Mouse (Mus musculus): ENCODE measurements at regions not wholly inside any gene's neighbourhood (a gene's known extent, or its start where the extent isn't known, plus 50 kb on each side); places are given as distances from the start of the nearest gene placed in this dataset.
A peak's percentile ranks its signal among the peaks of the same experiment; 100 is the strongest.

DNA sequence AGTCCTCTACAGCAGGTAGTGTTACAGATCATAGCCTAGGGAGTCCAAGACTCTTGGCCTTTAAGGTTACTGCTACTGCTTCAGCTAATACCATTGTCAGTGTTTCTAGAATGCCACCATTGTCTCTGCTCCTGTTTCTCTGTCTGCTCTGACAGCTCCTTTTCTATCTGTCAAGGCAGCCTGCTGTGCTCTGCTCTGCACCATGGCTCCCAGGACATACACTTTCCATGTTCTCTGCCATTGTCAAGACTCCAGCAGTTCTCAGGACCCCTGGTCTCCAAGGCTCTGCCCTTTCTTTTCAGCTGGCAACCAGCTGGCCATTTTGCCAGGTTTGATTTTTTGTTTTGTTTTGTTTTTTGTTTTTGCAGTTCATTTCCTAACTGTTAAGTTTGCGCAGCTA, 208.7 kb downstream of the Otol1 start:
- DNase-seq = peak in 1 of 2 experiments; percentile 4

DNA sequence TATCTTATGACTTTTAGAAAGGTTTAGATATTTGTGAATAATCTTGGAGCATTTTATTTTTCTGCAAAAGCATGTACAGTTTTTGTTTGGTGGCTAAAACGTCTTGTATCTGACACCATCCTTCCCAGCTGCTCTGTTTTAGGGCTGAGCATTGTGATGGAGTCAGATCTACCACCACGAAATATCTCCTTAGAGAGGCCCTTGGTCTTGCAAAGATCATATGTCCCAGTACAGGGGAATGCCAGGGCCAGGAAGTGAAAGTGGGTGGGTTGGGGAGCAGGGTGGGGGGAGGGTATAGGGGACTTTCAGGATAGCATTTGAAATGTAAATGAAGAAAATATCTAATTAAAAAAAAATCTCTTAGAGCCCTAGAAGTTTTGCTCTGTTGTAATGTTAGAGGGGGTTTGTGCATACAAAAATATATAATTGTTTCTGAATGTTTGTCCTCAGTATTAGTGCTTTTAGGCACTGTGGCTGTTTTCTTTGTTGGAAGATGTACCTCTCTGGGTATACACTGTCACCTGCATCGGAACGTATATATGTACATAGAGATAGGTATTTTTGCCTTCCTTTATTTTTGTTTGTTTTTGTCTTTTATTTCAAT, 211.4 kb downstream of the Otol1 start:
- DNase-seq = no peak

DNA sequence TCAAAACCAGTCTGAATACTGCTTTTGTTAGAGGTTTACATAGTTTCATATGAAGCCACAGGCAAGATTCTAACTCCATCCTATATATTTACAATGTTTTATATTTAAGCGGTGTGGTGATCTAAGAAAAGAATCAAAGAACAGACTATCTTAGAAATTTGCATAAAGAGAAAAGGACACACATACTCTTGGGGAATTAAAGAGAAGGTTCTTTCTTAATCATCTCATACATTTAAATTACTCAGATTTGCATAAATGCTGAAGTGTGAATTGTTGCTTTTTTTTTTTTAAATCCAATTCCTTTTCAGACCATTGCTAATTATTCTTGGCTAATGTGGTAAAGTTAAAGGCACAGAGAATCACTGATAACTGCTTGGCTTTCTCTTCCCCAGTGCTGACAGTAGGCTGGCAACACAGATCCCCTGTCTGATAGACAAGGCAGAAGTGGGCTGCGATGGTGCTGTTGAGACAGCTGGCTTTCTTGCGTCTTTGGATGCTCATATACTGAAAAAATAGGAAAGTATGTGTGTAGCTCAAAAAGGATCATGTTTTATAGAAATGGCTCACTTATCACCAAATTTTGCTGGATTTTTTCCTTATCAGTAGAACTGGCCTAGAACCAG, 216.1 kb downstream of the Otol1 start:
- no peak for DNase-seq

DNA sequence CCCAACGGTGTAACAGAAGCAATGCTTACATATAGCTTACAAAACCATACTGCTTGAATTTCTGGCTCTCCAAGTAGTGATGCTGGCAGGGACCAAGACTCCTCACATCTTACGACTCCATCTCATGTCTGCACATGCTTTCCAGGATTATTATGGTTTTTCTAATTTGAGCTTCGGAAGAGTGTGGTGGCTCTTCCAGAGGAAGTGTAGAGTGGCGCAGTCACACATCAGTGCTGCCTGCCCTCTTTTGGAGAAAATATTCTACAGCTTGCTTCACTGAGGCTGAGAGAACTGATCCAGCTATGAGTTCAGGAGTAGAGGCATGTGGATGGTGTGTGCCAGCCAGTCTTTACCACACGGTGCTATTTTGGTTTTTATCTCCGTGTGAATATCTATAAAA, 217.4 kb downstream of the Otol1 start:
- no peak for DNase-seq

DNA sequence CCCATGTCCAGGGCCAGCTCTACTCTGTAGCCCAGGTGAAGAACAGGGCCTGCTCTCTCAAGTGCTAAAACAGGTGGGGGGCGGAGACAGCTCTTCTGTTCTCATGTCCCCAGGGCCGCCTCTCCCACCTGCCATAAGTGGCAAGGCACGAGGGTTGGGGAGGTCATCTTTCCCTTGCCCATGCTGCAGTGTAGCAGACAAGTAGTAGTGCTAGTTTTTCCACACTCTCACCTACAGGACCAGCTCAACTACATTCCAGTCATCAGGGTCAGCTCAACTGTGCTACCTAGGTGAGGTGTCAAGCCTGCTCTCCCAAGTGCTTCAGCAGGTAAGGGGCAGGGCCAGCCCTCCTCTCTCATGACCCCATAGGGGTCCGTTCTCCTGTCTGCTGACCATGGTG, 219.8 kb downstream of the Otol1 start:
- no peak for DNase-seq

DNA sequence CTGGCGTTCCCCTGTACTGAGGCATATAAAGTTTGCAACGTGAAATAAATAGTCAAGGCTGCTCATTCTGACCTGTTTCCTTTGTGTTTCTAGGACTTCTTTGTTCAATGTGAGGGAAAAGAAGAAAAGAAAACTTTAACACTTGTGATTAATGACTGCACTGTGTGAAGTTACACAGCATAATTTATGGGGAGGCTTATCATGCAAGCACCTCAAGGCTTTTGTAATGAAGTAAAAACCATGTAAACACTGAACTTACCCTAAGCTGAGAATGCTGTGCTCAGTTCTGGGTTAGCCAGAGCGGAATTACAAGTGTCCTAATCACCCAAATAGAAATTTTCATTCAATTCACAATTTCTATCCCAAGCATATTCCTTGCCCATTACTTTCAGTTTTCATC, 241.2 kb downstream of the Otol1 start:
- DNase-seq = no peak

DNA sequence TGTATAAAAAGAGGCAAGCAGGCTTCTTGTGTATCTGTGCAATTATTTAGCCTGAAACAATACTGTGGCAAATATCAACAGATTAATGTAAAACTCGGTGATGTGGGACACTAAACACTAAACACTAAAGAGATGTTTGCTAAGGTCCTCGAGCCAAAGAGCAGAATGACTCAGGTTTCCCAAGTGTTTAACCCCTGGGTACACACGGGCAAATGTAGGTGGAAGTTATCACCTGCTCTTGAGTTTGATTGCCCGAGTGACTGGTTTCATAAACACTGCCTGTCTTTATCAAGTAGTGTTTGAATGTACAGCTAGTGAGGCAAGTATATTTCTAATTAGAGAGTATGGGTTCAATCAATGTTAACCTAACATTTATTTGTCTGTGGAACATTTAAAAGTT, 242.5 kb downstream of the Otol1 start:
- DNase-seq = no peak

DNA sequence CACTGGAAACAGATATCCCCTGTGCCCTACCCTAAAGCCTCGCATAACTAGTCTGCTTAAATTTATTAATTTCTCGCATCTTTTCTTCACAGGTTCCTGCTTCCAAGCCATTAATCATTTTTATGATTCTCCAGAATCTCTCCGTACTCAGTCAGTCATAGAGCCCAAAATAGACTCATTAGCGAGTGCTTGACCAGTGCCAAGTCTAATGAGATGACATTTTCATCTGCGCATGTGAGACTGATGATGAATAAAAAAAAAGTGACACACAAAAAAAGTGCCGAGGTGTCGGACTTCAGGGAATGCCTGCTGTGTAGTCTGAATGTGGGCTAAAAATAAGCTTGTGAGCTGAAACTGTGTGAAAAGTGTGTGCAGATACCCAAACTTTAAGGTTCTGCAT, 243.3 kb downstream of the Otol1 start:
- no peak for DNase-seq

DNA sequence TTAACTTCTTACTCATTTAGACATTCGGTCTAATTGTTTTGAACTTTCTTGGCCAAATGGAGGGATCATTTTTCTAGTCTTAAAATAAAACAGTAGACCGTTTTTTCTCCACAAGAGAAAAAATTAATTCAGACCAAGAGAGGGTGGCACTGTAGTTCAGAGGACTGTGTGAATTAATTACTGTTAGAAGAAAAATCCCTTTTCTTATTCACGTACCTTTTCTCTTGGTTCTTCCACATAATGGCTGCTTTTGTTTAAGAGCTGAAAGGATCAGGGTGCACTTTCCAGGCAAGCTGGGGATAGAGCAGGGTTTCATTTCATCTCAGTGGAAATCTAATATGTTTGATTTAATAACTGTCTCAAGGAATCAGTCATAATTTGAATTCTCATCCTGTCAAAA, 255.9 kb downstream of the Otol1 start:
- no peak for DNase-seq

DNA sequence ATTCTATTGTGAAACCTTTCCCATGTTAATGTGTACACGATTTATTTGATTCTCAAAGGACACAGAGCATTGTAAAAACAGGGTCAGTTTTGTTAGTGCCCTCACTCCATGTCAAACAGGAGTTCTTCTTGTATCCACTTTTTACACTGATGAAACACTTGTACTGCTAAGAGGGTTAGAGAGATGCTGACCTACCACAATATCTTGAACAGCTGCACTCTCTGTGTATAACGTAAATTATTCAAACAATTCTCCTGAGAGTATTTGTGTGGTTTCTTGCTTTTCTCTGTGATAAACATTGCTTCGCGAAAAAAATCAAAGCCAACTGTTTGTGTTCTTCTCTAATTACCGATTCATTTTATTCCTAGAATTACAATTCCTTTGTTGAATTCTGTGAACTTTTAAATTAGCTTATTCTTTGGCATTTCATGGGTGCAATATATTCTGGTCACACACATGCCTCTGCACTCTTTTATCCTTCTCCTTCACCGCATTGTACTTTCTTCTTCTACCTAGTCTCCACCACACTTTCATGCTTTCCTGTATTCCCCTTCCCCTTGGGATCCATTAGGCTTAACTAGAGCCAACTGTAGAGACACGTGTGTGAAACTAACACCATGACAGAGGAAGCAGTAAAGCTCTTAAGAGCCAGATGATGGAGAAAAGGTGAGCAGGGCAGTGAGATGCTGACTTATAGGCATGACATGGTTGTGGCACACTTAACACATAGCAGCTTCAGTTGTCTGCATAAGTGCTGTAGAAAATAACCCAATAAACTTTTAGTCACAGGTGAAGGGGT, 281.4 kb downstream of the Otol1 start:
- no peak for DNase-seq

DNA sequence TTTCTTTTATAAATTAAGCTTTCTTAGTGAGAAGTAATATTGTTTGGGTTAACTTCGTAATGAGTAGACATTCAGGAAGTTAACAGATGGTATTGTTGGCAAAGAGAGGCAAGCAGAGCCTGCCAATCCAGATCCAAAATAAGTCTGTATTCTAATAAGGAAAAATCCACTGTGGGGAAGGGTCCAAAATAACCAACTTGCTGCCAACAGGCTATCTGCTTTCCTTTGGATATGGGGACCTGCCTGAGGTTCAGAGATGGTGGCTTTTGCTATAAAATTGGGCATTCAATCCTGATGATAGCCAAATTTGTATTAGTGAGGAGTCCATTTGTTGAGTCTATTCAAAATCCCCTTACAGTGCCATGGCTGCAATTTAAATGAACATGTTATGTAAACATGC, 300.1 kb downstream of the Otol1 start:
- DNase-seq = peak; percentile 85

DNA sequence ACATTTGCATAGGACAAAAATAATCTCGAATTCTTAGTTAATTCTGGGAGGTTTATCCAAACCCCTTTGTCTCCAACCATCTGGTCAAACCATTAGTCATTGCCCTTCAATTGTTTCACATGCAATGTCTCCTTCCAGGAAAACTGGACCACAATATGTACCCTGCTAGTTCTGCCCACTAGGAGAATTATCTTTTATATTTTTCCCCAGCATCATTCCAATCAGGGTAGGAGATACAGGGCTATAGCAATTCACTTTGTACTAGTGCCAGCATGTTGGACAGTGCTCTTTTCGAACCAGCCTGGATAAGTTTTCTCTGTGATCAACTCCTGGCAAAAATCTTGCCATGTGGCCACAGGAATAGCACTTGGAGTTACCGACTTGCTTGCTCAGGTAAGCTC, 300.6 kb downstream of the Otol1 start:
- DNase-seq = peak; percentile 49 to 54

DNA sequence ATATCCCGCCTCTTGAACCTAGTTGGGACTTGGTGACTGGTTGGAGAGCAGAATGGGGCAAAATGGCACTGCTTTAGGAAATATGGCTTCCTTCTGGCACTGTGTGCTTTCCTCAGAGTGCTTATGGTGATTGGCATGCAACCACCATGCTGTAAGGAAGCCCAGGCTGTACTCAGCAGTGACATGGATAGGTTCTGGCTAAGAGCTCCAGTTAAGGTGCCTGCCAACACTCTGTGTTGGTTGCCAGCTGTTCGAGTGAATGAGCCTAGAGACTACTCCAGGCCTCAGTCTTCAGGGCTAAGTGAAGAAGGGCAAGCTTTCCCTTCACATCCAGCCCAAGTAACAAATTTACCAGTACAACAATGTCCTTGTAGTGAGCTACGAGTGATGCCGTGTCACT, 301.9 kb downstream of the Otol1 start:
- DNase-seq = peak; percentile 81 to 89

DNA sequence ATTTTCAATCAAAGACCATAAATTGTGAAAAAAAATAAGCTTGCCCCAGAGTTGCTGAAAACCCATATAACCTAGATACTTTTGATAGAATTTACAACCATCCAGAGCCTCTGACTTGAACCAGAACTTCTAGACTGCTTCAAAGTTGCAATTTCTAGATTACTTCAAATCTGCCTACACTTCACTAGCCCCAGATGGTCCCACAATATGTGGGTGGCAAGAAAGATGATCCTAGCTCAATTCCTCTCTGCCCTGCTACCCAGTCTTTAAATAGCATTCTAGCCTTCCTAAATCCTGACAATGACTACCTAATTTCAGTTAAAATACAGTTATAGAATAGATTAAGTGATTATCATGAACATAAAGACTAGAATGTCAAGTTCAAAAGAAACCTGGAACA, 303.6 kb downstream of the Otol1 start:
- no peak for DNase-seq

DNA sequence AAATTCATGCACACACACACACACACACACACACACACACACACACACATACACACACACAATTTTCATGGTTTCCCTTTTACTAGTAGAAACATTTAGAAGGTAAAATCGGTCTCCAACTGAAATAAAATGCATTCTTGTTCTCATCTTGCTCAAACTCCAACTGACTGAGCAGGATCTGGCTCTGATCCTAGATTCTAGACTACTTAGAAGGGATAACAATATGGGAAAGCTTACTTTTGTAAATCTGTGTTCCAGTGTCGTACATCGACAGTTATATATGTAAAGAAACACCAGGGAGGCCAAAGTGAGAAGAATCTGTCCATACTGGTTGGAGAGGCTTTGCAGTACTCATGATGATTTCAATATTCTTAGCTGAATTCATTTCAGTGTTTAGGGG, 304.6 kb downstream of the Otol1 start:
- no peak for DNase-seq

DNA sequence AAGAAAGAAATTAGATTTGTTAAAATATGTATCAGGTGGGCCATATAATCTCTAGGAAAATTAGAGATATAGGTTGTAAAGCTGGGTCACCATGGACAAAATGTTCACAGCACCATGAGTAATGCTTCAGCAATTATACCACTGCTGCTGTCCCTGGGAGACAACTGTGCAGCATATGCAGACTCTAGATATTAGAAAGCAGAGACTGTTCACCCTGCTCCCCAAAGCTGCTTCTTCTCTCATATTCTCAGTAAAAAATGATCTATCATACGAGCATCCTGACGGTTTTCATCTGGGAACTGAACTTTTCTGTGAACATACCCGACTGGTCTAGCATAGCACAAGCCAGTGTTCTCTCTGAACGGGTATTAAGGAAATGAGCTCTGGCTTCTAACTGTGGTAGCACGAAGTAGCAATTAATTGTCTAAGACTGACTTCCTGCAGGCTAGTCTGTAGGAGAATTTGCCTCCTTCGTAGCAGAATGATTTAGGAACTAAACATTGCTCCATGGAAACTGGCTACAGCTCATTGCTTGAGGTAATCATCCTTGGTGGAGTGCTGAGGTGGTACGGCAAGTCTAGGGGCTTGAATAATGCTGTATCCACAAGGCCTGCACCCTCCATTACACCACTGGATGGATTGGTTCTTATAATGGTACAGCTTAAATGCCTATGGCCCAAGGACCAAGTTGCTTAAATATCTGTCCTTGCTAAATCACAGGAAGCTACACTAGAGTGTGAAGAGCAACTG, 305.9 kb downstream of the Otol1 start:
- no peak for DNase-seq

DNA sequence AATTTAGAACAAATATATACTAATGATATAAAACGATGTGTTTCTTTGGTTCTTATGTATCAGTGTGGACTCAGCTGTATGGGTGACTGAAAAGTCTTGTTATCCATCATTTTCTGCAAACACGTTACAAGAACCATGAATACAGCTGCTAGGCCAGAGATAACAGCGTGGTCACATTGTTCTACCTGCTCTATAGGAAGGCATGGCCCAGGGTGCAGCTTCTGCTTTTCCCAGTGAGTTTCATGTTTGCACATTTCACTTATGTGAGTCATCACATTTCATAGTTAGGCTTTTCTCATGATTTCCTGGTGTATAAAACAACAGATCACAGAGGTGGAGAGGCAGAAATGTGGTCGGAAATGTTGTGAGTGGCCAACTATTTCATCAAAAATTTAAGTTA, 306.8 kb downstream of the Otol1 start:
- DNase-seq = no peak

DNA sequence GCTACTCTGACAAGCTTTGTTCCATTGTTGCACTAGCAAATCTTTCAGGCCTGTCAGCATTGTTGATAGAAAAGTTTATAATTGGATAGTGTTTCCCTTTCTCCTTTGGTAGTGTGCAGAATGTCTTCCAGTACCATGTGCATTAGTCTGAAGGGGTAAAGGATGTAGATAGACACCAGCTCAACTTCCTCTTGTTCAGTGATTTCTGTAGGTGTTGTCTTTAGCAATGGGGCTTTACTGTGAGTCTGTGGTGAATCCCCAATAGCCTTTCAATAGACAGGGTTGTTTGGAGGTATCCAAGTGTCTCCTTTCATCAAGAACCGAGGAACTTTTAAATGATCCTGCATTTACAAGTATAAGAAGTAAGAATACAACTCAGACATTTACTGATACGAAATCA, 311.0 kb downstream of the Otol1 start:
- no peak for DNase-seq

DNA sequence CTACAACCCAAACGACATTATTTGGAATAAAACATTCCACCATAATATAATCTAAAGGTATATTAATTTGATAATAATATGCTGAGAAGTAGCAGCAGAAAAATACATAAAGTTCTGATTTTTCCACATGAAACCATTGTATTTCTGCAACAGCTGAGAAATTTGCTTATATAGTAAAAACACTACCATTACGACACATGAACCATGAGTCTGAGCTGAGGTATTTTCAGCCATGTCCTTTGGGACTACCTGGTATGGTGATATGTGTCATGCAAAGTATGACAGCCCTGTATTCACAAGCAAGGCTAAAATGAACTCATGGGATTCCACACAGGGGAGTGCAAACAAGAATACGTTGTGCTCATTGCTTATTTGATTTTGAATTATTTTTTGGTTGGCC, 311.7 kb downstream of the Otol1 start:
- no peak for DNase-seq

DNA sequence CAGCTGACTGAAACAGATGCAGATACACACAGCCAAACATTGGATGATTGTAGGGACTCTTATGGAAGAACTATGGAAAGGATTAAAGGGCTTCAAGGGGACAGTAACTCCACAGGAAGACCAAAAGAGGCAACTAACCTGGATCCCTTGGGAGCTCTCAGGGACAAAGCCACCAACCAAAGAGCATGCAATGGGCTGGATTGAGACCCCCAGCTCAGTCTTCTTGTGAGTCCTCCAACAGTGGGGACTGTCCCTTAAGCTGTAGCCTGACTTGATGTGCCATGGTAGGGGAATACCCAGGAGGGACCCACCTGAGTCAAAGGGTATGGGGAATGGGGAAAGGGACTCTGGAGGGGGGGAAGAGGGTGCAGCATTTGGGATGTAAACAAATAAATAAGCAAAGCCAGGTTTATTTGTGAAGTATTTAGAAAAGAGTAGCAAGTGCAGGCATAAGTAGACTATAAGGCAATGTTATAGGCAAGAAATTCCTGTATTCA, 313.8 kb downstream of the Otol1 start:
- DNase-seq = no peak

DNA sequence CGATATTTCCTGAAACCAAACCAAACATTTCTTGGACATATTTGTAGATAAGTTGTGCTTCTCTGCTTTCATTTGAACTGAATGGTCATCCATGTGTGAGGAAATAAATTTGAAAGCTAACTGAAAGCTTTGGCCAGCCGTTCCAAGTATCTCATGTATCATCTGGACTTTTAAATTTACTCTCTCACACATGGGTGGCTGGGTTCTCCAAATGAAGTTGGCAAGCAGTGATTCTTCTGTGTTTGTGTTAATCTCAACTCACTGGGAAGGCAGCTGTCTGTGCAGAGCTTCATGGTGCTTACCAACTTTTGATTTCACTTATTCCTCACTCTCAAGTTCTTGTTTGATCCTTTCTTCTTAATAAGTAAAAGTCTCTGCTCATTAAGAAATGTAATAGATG, 317.3 kb downstream of the Otol1 start:
- DNase-seq = peak; percentile 62 to 67

Measured in cerebellum, postnatal 10 days (tissue).